Mouse (Mus musculus) retina, adult 2 months (tissue): Measurements from ENCODE around the gene Gm11939.
"Not testable (repeated sequence)": the region's sequence is repeated elsewhere in the genome, so short reads cannot be mapped to it uniquely, and the experiment has no call there.

Source experiments
- DNase-seq: peaks from one replicate; pipeline ENCODE4 v3.0.0-alpha.2; 2012; ENCODE audit warnings: low read depth, low spot score

The Gm11939 gene

DNA sequence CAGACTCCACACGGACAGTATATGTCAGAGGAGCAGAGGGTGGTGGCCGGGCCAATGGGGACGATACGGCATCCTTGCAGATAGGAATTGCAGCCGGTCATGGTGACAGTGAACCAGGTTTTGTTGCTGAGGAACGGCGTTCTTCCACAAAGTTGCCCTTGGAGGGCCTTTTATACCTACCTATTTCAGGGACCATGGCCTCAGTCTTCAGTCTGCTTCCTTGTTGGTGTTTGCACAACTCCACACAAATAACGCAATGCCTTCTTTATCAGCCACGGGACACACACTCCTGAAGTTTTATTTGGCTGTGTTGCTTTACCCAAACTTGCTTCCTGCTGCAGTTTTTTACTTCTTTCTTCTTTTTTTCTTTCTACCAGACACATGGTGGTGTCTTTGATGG, at the start of gene Gm11939:
Gene Gm11939, minus strand, starts transcription at position 101 of the 400 bp plus-strand sequence.
- DNase-seq = no peak

DNA sequence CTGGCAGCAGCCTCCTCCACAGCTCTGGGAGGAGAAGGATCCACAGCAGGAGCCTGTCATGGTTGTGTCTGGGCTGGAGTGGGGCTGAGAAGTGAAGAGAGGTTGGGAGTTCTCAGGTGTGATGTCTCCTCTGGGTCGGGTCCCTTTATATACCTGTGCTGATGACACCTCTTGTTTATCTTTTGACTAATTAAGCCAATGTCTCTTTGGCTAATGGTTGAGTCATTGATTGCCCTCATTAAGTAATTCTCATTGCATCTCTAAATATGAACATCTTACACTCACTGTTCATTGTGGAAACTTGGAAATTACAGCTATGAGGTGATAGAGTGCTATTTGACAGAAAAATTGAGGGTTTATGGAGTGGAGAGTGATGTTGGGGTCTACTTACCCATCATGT, 43.9 kb upstream of the Gm11939 start, which contains the start of gene Gm11938:
Gene Gm11938, minus strand, starts transcription at position 101 of the 400 bp plus-strand sequence.
- DNase-seq = not testable (repeated sequence)

DNA sequence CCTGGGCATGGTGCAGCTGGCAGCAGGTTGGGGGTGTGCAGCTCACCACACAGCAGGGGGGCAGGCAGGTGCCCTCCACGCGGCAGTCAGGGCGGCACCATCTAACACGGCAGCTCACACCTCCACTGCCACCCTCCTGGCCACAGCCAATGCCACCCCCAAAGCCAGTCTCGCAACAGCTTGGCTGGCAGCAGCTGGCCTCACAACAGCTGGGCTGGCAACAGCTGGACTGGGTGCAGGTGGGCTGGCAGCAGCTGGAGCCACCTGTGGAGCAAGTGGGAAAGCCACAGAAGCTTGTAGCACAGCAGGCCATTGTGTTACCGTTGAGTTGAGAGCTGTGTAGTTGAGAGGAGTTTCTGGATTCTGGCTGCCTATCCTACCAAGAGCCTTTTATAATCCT, 38.5 kb upstream of the Gm11939 start, which contains the start of gene Krtap9-3:
Gene Krtap9-3, minus strand, starts transcription at position 364 of the 400 bp plus-strand sequence.
- DNase-seq = not testable (repeated sequence)

DNA sequence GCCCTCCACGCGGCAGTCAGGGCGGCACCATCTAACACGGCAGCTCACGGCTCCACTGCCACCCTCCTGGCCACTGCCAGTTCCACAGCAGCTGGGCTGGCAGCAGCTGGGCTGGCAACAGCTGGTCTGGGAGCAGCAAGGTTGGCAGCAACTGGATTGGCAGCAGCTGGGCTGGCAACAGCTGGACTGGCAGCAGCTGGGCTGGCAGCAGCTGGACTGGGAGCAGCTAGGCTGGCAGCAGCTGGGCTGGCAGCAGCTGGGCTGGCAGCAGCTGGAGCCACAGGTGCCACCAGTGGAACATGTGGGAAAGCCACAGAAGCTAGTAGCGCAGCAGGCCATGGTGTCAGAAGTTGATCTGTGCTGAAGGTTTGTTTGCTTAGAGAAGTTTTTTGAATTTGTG, 31.7 kb upstream of the Gm11939 start, which contains the start of gene Krtap1-3:
Gene Krtap1-3, minus strand, starts transcription at position 359 of the 400 bp plus-strand sequence.
- no peak for DNase-seq

DNA sequence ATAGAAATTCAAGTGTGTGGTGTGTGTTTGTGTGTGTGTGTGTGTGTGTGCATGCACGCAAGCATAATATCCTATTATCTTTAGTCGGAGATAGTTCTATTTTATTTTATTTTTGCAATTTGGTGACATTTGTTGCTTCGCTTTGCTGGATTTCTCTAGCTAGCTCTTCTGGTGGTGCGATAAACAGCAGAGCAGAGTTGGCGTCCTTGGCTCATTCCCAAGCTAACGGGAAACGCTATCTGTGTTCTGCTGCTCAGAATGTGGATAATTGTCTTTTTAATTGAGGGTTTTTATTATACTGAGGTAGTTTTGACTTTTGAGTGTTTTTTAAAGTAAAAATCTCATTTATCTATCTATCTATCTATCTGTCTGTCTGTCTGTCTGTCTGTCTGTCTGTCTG, 25.8 kb upstream of the Gm11939 start:
- no peak for DNase-seq

DNA sequence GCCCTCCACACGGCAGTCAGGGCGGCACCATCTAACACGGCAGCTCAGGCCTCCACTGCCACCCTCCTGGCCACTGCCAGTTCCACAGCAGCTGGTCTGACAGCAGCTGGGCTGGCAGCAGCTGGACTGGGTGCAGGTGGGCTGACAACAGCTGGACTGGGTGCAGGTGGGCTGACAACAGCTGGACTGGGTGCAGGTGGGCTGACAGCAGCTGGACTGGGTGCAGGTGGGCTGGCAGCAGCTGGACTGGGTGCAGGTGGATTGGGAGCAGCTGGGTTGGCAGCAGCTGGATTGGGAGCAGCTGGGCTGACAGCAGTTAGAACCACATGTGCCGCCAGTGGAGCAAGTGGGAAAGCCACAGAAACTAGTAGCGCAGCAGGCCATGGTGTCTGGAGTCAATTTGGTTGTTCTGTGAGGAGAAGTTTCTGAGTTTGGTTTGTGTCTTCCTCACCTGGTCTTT, 24.0 kb upstream of the Gm11939 start, which contains the start of gene Krtap1-4:
Gene Krtap1-4, minus strand, starts transcription at position 410 of the 460 bp plus-strand sequence.
- DNase-seq = no peak

DNA sequence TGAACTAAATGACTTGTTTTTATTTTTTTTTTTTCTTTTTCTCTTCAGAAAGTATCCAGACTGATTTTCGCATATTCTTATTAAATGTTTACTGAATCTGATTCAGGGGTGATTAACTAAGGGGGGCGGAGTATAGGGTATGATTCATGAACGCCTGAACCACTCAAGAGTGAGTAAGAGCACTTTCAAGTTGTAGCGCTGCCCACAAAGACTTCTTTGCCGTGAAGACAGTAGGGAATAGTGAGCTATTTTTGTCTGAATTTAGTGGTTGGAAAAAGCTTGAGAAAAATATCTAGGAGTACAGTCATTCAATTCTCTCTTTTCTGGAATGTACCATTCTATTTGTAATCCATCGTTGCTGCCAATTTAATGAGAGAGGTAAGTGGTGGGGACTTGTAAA, 22.3 kb upstream of the Gm11939 start:
- no peak for DNase-seq

DNA sequence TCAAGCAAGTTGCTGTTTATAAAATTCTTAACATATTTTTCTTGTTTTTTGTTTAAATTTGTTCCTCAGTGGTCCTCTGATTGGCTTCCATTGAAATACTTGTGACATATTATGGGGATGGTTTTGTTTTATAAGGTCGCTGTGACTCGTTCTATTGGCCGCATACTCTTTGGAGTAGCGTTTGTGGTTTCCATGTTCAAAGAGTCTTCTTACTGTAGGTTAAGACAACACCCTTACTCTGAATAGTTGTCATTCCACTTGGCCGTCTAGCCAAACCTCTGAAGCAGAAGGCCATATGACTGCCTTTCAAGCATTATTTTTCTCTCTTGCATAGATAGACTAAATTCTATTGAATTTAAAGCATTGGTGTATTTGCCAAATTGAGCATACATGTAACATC, 21.8 kb upstream of the Gm11939 start:
- DNase-seq = no peak

DNA sequence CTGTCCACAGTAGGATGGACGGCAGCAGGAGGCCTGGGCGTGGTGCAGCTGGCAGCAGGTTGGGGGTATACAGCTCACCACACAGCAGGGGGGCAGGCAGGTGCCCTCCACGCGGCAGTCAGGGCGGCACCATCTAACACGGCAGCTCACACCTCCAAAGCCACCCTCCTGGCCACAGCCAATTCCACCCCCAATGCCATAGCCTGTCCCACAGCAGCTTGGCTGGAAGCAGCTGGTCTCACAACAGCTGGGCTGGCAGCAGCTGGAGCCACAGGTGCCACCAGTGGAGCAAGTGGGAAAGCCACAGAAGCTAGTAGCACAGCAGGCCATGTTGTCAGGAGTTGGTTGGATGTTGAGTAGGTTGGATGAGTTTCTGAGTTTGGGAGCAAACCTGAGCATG, 21.4 kb upstream of the Gm11939 start, which contains the start of gene Krtap1-5:
Gene Krtap1-5, minus strand, starts transcription at position 381 of the 400 bp plus-strand sequence.
- no peak for DNase-seq

DNA sequence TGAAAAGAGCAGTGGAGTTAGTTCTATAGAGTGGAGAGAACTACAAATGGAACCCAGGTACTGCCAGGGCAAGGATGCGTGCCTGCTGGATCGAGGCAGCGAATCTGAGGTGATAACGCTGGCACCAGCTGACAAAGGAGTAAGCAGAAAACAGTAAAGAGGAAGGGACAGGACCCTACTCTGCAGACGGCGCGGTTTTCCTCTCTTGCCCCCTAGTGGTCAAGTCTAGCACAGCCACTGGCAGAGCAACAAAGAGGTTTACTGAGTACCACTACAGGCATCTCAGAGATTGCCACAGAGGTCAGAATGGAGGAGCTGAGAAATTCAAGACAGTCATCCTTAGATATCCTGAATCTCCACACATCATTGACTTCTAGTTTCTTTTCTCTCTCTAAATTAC, 14.8 kb upstream of the Gm11939 start:
- DNase-seq = peak; percentile 20

DNA sequence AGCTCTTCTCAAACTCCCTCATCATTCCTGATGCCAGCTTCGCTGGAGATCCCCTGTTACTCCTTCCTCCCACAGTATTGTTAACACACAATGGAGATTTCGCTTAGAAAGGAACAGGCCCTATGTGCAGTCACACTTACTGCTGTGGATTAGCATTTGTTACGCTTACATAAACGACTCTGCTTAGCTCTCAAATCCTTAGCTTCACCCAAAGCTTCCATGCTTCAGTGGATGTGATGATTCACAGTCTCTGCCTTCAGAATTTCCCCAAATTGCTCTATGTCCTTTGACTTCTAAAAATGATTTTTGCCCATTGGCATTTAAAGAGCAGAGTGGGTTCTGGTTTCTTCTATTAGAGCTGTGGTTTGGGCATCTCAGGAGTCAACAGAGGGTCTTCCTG, 13.9 kb upstream of the Gm11939 start:
- DNase-seq = no peak

DNA sequence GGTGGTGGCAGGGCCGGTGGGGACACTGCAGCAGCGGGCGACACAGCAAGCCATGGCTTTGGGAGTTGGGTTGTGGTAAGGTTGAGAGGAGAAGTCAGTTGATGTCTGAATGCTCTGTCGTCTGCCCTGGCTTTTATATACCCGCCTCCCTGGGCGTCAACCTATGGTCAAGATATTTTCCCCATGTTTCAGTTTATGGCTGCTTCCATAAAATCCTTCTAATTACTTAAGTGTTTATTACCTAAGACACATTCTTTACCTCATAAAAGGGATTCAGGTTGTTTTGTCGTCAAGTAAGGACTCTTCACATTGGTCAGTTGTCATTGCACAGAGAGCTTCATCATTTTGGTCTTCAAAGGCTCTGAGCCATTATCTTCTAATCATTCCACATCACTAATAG, 7.3 kb upstream of the Gm11939 start, which contains the start of gene Krtap3-1:
Gene Krtap3-1, minus strand, starts transcription at position 101 of the 400 bp plus-strand sequence.
- no peak for DNase-seq

DNA sequence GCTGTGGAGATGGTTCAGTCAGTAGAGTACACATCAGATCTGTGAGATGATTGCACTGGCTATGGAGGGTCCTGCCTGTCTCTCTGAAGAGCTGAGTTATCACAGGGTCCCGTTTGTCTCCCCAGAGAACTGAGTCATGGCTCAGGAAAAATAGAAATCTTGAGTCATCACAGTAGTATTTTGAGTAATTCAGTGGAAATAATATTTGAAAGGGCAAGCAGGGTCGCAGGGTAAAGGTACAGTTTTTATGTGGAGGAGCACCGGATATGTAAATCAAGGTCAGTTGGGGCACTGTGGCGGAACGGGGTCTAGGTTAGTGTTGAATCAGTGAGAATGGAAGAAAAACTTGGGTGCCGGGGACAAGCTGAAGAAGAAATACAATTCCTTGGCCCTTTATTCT, 3.3 kb upstream of the Gm11939 start:
- DNase-seq = no peak

DNA sequence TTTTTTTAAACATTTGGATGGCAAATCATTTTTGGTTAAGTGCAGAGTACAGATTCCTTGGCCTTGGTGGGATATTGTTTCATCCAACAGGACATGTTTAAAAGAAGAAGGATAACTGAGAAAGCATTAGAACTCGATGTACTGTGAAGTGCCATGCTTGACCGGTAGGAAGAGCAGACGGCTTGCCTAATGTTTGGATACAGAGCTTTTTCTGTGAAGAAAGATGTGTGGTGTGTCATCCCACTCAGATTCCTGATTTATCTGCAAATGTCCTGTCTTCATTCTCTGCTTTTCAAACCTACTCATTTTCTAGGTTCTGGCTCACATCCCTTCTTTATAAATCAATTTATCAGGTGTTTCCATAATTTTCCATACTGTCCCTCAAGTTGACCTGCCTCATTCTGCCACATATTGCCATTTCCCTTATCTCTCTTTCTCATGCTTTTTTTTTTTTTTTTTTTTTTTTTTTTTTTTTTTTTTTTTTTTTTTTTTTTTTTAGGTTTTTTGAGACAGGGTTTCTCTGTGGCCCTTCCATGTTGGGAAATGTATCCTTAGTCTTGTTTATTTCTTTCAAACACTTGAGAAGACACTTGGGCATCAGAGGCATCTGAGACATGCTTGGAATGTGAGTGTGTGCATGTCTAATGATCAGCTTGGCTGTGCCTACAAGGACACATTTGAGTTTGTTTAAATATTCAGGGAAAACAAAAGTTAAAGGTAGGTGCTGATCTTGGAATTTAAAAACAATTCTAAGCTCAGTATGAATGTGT, 1.1 kb downstream of the Gm11939 start:
- no peak for DNase-seq

DNA sequence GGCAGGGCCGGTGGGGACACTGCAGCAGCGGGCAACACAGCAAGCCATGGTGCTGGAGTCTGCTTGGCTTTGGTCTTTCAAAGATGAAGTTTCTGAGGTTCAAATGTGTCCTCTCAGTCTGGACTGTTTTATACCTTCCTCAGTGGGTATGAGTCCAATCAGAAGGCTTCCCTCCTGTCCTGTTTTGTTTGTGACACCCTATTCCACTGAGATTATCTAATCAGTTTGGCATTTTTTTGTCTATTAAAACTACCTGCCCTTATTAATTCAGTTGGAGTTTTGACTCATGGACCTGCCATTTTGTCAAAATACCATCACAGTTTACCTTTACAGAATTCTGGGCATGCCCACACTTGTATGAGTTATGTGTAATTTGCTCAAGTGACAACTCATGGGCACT, 2.5 kb downstream of the Gm11939 start, which contains the start of gene Krtap3-2:
Gene Krtap3-2, minus strand, starts transcription at position 101 of the 400 bp plus-strand sequence.
- no peak for DNase-seq

DNA sequence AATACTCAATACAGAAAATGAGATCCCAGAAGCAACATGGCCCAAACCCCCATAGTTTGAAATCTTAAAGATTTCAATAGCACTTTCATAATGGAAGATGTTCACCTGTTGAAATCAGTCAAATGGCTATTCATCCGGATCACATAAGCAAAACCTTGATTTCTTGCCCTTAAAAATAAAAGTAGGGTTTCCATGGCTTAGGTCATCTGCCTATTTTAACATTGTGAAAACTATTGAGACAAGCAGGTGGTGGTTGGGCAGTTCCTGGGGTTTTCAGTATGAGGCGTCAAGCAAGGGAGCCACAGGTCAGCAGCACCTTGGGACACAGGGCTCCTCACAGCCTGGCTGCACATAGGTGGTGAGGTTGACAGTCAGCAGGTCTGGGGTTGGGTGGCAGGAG, 3.1 kb downstream of the Gm11939 start:
- no peak for DNase-seq

DNA sequence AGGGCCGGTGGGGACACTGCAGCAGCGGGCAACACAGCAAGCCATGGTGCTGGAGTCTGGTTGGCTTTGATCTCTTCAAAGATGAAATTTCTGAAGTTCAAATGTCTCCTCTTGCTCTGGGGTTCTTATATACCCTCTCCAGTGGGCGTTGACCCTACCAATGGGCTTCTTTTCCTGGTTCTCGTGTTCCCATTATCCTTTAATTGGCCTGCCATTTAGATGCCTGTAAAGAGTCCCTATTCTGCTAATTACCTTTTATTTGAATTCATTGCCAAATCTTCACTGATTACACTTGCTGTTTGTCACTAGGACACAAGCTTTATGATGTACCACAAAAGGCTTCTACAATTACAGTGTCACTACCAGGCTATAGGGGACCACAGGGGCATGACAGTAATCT, 8.5 kb downstream of the Gm11939 start, which contains the start of gene Krtap3-3:
Gene Krtap3-3, minus strand, starts transcription at position 101 of the 400 bp plus-strand sequence.
- DNase-seq = no peak

DNA sequence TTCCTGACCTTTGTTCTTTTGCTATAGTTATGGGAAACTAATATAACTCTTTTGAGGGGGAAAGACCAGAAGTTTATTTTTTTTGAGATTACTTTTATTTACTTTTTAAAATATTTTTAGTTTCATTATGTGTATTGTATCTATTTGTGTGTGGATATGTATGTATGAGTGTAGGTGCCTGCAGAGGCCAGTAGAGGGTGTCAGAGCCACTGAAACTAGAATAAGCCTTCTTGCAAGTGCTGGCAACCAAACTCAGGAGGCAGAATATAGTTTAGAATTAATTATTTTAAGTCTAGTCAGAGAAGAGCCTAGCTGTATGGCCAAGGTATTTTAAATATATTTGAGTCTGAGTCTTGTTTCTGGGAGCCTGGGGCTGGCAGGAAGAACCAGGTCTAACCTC, 11.4 kb downstream of the Gm11939 start:
- no peak for DNase-seq

DNA sequence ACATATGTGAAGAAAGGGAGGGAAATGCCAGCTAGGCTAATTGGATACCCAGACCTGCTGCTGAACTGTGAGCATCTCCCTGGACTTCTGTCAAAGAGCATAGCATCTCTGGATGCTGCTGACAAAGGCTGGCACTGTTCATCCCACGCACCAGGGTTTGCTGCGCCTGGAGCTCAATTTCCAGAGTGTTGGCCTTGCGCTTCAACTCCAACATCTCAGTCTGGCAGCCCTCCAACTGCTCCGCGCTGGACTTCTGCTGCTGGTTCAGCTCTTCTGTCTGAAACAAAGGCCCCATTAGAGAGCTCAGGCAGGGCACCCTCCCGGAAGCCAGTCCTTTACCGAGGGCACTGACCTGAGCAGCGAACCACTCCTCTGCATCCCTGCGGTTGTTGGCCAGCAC, 19.5 kb downstream of the Gm11939 start:
- DNase-seq = peak; percentile 13

DNA sequence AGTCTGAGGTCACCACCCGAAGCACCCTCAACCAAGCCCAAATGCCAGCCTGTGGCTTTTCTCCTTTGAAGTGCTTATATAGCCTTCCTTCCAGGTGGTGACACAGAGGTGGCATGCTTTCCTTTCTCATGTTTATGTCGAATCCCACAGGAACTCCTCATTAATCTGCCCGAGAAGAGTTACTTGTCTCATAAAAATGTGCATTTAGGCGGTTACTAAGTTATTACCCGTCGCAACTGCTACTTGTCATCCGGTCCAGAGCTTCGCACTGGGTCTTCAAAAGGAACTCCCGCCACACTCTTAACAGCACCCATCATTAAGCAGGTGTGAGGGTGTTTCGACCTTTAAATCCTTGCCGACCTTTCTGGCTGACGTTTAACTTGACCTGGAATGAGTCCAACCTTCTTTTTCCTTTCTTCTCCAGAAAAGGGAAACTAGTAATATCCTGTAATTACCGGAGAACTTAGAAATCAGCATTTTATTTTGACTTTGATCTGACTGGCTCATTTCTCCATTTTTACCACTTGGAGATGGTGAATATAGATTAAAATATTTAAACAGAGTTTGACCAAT, 37.9 kb downstream of the Gm11939 start, which contains the start of gene Krt39:
Gene Krt39, minus strand, starts transcription at position 51 of the 573 bp plus-strand sequence.
- no peak for DNase-seq

DNA sequence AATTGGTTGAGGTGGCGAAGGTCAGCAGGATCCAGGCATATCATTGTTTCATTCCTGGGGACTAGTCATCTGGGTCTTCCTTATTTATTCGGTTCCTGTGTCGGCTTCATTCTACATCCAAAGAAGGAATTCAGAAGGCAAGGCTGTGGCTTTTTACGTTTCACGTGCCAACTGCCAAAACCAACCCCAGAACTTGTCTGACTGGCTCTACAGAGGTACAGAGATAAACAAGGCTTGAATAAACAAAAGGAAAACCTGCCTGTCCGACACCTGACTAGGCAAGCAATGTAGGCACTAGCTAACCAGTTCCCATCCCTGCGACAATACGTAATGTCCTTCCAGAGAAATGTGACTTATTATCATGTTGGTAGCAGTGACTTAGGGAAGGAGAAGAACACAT, 45.2 kb downstream of the Gm11939 start:
- no peak for DNase-seq
